Mouse (Mus musculus): ENCODE data around the gene Alppl2. TPM values are rescaled to one million over a fixed set of nuclear protein-coding genes. Genes with fewer than 3 reads are reported as not detected.

Gene Alppl2
- polyA plus RNA-seq (2012; ENCODE audit: insufficient read depth, insufficient read length, low replicate concordance, missing spikeins): not detected in 2 replicates

DNA sequence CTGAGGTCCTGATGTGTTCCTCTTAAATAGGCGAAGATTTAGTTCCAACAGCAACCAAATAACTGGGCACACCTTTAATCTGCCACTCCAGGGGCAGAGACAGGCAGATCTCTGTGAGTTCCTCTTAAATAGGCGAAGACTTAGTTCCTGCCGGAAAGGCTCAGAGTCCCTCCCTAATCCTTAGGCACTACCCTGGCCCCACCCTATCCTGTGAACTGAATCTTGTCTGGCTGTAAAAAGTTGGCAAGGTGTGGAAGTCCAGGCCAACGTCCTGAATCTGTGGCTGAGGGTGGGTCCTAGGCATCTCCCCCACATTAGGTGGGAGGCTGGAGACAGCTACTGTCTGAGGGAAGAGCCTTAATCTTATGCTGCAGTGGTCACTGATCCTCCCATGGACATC is at the start of gene Alppl2:
TSS of gene Alppl2 (minus strand) at position 101 of the 400 bp plus-strand sequence.
- no peak within 1 kb of the TSS for H3K4me3 ChIP-seq (ENCODE audit: insufficient read depth, low read depth, low read length)
- WGBS: 88% methylated on average over 4 of the region's 4 CpGs
- TF ChIP-seq POLR2A (IDR thresholded peaks at IDR 0.05; ENCODE audit: insufficient read depth, low read depth, low read length): no peak
- TF ChIP-seq CTCF (IDR thresholded peaks at IDR 0.05; ENCODE audit: insufficient read depth, low read depth, low read length): no peak
- H3K27ac ChIP-seq (ENCODE audit: insufficient read depth, low read depth, low read length): no peak within 1 kb of the TSS
- no peaks in the 10 kb centered on the region for H3K4me1 ChIP-seq (ENCODE audit: control insufficient read depth, insufficient read depth, low read length)

DNA sequence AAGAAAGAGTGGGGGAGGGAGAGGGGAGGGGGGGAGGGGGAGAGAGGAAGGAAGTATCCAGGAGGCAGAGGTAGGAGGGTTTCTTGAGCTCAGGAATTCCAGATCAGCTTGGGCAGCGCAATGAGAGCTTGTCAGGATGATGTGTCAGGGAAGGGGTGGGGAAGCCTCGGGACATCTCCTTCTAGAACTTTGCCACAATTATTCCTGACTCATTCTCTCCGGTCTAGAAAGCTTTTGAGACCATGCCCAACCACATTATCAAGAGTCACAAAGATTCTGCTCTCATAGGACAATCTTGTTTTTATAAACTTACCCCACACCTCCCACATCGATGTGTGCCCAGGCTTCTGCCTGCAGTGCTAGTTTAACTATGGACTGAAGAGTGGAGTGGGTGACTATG is 42.1 kb upstream of the Alppl2 start:
- Histone ChIP-seq H3K4me1 (ENCODE audit: control insufficient read depth, insufficient read depth, low read length) (peaks cover 6% of the 10 kb centered on the region), H3K27ac (ENCODE audit: insufficient read depth, low read depth, low read length) (no peak overlapping the region), H3K4me3 (ENCODE audit: insufficient read depth, low read depth, low read length) (no peak overlapping the region)
- WGBS: 62% methylated on average over 4 of the region's 4 CpGs
- no peak for TF ChIP-seq CTCF (IDR thresholded peaks at IDR 0.05; ENCODE audit: insufficient read depth, low read depth, low read length)
- no peak for TF ChIP-seq POLR2A (IDR thresholded peaks at IDR 0.05; ENCODE audit: insufficient read depth, low read depth, low read length)

DNA sequence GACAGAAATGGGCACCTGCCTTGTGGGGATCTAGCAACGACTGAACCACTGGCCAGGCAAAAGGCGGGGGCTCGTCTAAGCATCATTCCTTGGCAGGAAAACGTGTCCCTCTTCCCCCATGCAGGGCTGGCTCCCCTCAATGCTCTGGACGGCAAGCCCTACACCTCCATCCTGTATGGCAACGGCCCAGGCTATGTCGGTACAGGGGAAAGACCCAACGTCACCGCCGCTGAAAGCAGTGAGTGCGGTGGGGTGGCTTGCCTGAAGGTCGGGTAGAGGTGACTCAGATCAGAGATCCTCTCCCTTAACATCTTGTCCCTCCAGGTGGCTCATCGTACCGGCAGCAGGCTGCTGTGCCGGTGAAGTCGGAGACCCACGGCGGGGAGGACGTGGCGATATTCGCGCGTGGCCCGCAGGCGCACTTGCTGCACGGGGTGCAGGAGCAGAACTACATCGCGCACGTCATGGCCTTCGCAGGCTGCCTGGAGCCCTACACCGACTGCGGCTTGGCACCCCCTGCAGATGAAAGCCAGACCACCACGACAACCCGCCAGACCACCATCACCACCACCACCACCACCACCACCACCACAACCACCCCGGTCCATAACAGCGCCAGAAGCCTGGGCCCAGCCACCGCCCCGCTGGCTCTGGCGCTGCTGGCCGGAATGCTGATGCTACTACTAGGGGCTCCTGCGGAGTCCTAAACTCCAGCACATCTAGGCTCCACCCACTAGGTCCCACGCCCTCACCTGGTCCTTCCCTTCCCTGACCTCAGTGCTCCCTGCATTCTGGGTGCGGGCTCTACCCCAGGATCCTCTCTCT is 37.7 kb upstream of the Alppl2 start:
- peaks cover 6% of the 10 kb centered on the region for H3K4me1 ChIP-seq (ENCODE audit: control insufficient read depth, insufficient read depth, low read length)
- TF ChIP-seq CTCF (IDR thresholded peaks at IDR 0.05; ENCODE audit: insufficient read depth, low read depth, low read length) (no peak), POLR2A (IDR thresholded peaks at IDR 0.05; ENCODE audit: insufficient read depth, low read depth, low read length) (no peak)
- no peak overlapping the region for H3K27ac ChIP-seq (ENCODE audit: insufficient read depth, low read depth, low read length)
- WGBS: 20% methylated on average over 43 of the region's 43 CpGs
- H3K4me3 ChIP-seq (ENCODE audit: insufficient read depth, low read depth, low read length): no peak overlapping the region

DNA sequence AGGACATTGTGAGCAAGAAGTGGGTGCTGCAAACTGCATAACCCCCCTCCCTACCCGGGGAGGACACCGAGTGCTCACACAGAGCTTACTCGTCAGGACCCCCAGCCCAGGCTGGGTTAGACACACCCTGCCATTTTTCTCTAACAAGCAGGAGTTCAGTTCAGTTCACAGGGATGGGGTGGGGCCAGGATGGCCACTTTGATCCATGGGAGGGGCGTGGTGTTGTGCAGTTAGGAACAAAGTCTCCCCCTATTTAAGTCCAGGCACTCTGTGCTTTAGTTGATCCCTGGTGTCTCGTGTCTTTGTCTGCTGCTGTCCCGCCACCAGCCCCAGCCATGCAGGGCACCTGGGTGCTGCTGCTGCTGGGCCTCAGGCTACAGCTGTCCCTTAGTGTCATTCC is 34.9 kb upstream of the Alppl2 start, which contains the start of gene Akp3:
TSS of gene Akp3 (plus strand) at position 301 of the 400 bp plus-strand sequence.
- TF ChIP-seq CTCF (IDR thresholded peaks at IDR 0.05; ENCODE audit: insufficient read depth, low read depth, low read length) (no peak), POLR2A (IDR thresholded peaks at IDR 0.05; ENCODE audit: insufficient read depth, low read depth, low read length) (no peak)
- Histone ChIP-seq H3K27ac (ENCODE audit: insufficient read depth, low read depth, low read length) (no peak within 1 kb of the TSS), H3K4me3 (ENCODE audit: insufficient read depth, low read depth, low read length) (no peak within 1 kb of the TSS), H3K4me1 (ENCODE audit: control insufficient read depth, insufficient read depth, low read length) (peaks cover 6% of the 10 kb centered on the region)
- 85% methylated on average over 6 of the region's 6 CpGs for WGBS

DNA sequence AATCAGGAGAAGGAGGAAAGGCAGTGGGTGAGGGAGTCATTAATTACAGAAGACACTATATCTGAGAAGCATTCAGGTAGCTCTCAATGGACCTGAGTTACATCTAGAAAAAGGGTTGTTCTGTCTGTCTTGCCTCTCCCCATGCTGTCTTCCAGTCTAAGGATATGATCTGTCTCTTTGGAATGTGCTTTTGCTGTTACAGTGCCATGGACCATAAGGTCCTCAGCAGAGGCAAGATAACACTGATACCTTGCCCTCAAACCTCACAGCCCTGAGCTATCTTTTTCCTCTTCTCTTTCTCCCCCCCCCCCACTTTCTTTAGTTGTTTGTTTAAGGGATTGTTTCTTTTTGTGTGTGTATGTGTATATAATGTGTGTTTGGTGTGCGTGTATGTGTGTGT is 25.1 kb upstream of the Alppl2 start:
- Histone ChIP-seq H3K27ac (ENCODE audit: insufficient read depth, low read depth, low read length) (no peak overlapping the region), H3K4me3 (ENCODE audit: insufficient read depth, low read depth, low read length) (no peak overlapping the region), H3K4me1 (ENCODE audit: control insufficient read depth, insufficient read depth, low read length) (no peaks in the 10 kb centered on the region)
- TF ChIP-seq CTCF (IDR thresholded peaks at IDR 0.05; ENCODE audit: insufficient read depth, low read depth, low read length) (no peak), POLR2A (IDR thresholded peaks at IDR 0.05; ENCODE audit: insufficient read depth, low read depth, low read length) (no peak)
- 94% methylated on average over 1 of the region's 1 CpGs for WGBS

DNA sequence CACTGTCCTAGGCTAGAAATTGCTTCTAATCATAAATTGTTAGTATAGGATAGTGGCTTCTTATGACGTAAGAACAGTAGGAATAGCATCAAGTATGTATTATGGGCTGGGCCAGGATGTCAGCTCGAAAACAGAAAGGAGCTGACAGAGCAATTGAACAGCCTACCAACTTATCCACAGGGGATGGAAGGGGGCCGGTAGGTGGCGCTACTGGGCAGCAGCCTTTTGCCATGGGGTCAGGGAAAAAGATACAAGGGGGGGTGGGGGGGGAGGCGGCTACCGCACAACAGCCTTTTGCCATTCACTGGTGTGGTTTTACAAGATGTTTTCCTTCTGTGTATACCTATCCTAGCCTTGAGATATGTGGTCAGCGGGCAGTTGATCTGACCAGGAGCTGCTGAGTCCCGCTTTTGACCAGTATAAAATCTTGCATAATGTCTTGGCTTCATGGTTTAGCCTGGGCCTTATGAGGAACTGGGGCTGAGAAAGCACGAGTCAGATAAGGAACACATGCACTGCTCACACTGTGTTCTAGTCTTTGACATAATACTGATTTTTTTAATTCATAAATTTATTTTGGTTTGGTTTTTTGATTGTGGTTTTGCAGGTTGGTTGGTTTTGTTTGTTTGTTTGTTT is 22.1 kb upstream of the Alppl2 start:
- H3K4me3 ChIP-seq (ENCODE audit: insufficient read depth, low read depth, low read length): no peak overlapping the region
- WGBS: 49% methylated on average over 9 of the region's 9 CpGs
- H3K27ac ChIP-seq (ENCODE audit: insufficient read depth, low read depth, low read length): no peak overlapping the region
- no peaks in the 10 kb centered on the region for H3K4me1 ChIP-seq (ENCODE audit: control insufficient read depth, insufficient read depth, low read length)
- no peak for TF ChIP-seq POLR2A (IDR thresholded peaks at IDR 0.05; ENCODE audit: insufficient read depth, low read depth, low read length)
- TF ChIP-seq CTCF (IDR thresholded peaks at IDR 0.05; ENCODE audit: insufficient read depth, low read depth, low read length): no peak

DNA sequence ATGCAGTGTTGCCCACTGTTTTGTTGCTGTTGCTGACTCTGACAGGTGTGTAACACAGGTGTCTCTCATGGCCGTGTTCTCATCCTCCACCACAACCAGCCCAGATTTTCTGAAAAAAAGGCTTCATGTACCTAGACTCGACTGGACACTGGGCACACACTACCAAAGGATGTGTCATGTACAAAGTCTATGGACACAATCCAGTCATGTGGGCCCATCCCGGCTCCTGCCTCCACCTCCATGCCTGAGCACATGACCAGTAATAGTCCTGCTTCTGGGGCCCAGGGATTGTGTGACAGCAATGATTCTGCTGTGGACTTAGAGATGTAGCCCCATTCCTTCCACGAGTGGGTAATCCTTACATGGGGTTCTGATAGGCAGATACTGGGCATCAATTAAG is 18.8 kb upstream of the Alppl2 start:
- TF ChIP-seq POLR2A (IDR thresholded peaks at IDR 0.05; ENCODE audit: insufficient read depth, low read depth, low read length): no peak
- no peak for TF ChIP-seq CTCF (IDR thresholded peaks at IDR 0.05; ENCODE audit: insufficient read depth, low read depth, low read length)
- WGBS: 90% methylated on average over 4 of the region's 4 CpGs
- Histone ChIP-seq H3K4me1 (ENCODE audit: control insufficient read depth, insufficient read depth, low read length) (no peaks in the 10 kb centered on the region), H3K4me3 (ENCODE audit: insufficient read depth, low read depth, low read length) (no peak overlapping the region), H3K27ac (ENCODE audit: insufficient read depth, low read depth, low read length) (no peak overlapping the region)

DNA sequence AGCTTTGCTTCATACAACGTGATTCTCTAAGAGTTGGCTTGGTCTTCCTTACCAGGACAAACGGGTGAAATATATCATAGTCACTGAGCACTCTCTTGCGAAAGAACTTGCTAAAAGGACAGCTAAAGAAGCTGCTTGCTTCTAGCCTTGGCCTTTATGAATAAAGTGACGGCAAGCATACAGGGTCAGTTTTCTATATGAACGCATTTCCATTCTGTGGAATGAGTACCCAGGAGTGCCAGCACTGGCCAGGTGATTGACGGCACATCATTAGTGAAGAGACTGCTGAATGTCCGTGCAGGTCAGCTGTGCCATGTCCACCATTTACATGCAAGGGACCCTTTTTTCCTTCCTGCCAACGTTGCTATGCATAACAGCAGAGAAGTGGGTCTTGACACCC is 16.8 kb upstream of the Alppl2 start:
- Histone ChIP-seq H3K4me3 (ENCODE audit: insufficient read depth, low read depth, low read length) (no peak overlapping the region), H3K4me1 (ENCODE audit: control insufficient read depth, insufficient read depth, low read length) (no peaks in the 10 kb centered on the region), H3K27ac (ENCODE audit: insufficient read depth, low read depth, low read length) (no peak overlapping the region)
- WGBS: 82% methylated on average over 8 of the region's 8 CpGs
- TF ChIP-seq POLR2A (IDR thresholded peaks at IDR 0.05; ENCODE audit: insufficient read depth, low read depth, low read length): no peak

DNA sequence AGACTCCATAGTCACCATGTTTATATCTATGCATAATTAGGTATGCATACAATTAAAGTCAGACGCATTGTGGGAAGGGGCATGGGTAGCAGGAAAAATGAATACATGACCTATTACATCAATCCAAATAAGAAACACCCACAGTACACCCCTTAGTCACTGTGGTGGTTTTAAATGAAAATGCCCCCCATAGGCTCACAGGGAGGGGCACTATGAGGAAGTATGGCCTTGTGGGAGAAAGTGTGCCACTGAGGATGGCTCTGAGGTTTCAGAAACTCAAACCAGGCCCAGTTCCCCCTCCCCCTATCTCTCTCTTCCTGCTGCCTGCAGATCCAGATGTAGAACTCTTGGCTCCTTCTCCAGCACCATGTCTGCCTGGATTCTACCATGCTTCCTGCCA is 14.2 kb upstream of the Alppl2 start:
- no peaks in the 10 kb centered on the region for H3K4me1 ChIP-seq (ENCODE audit: control insufficient read depth, insufficient read depth, low read length)
- no peak overlapping the region for H3K27ac ChIP-seq (ENCODE audit: insufficient read depth, low read depth, low read length)
- no peak overlapping the region for H3K4me3 ChIP-seq (ENCODE audit: insufficient read depth, low read depth, low read length)
- TF ChIP-seq POLR2A (IDR thresholded peaks at IDR 0.05; ENCODE audit: insufficient read depth, low read depth, low read length) (no peak), CTCF (IDR thresholded peaks at IDR 0.05; ENCODE audit: insufficient read depth, low read depth, low read length) (no peak)
- WGBS: 60% methylated on average over 1 of the region's 1 CpGs
